Mouse (Mus musculus) retina, adult 2 months (tissue): ENCODE data around the gene Adad1.

Experiments used
- DNase-seq: peaks from one replicate; pipeline ENCODE4 v3.0.0-alpha.2; 2012; ENCODE audit warnings: low read depth, low spot score

Adad1 gene

GRCm38 (mm10) chr3:37063406-37063805, at the start of gene Adad1:
Gene Adad1 (plus strand): TSS chr3:37063527.
- no peak for DNase-seq

- no peak for DNase-seq
Observed at GRCm38 (mm10) chr3:37037979-37038378, 25.3 kb upstream of the Adad1 start.

- no peak for DNase-seq
Observed at GRCm38 (mm10) chr3:37039811-37040210, 23.5 kb upstream of the Adad1 start.

GRCm38 (mm10) chr3:37051491-37051890, 11.8 kb upstream of the Adad1 start:
- DNase-seq = no peak

- peak; percentile 2 for DNase-seq
Observed at GRCm38 (mm10) chr3:37073211-37073610, 9.9 kb downstream of the Adad1 start.

GRCm38 (mm10) chr3:37084860-37085259, 21.5 kb downstream of the Adad1 start:
- DNase-seq = no peak

GRCm38 (mm10) chr3:37090721-37091120, 27.4 kb downstream of the Adad1 start:
- no peak for DNase-seq

GRCm38 (mm10) chr3:37125655-37126054, 62.3 kb downstream of the Adad1 start, which contains the start of gene Il2:
Gene Il2 (minus strand): TSS chr3:37125959.
- no peak for DNase-seq

GRCm38 (mm10) chr3:37126162-37126561, 62.8 kb downstream of the Adad1 start:
- DNase-seq = no peak

- no peak for DNase-seq
Observed at GRCm38 (mm10) chr3:37128269-37128668, 64.9 kb downstream of the Adad1 start.

- no peak for DNase-seq
Observed at GRCm38 (mm10) chr3:37129063-37129462, 65.7 kb downstream of the Adad1 start.

- DNase-seq = no peak
Observed at GRCm38 (mm10) chr3:37137231-37137630, 73.9 kb downstream of the Adad1 start.

- no peak for DNase-seq
Observed at GRCm38 (mm10) chr3:37139192-37139591, 75.9 kb downstream of the Adad1 start.

- DNase-seq = no peak
Observed at GRCm38 (mm10) chr3:37140168-37140906, 77.0 kb downstream of the Adad1 start.

GRCm38 (mm10) chr3:37141827-37142226, 78.5 kb downstream of the Adad1 start:
- DNase-seq = no peak

GRCm38 (mm10) chr3:37144979-37145378, 81.7 kb downstream of the Adad1 start:
- no peak for DNase-seq

GRCm38 (mm10) chr3:37146406-37146805, 83.1 kb downstream of the Adad1 start:
- no peak for DNase-seq

- no peak for DNase-seq
Observed at GRCm38 (mm10) chr3:37146810-37147209, 83.5 kb downstream of the Adad1 start.

GRCm38 (mm10) chr3:37152274-37152673, 88.9 kb downstream of the Adad1 start:
- no peak for DNase-seq

GRCm38 (mm10) chr3:37153004-37153403, 89.7 kb downstream of the Adad1 start:
- DNase-seq = no peak

GRCm38 (mm10) chr3:37154396-37154795, 91.1 kb downstream of the Adad1 start:
- DNase-seq = no peak

- no peak for DNase-seq
Observed at GRCm38 (mm10) chr3:37157082-37157481, 93.8 kb downstream of the Adad1 start.

- no peak for DNase-seq
Observed at GRCm38 (mm10) chr3:37158246-37158645, 94.9 kb downstream of the Adad1 start.

GRCm38 (mm10) chr3:37161096-37161495, 97.8 kb downstream of the Adad1 start:
- no peak for DNase-seq
